Mouse (Mus musculus) forebrain, embryonic 12.5 days (tissue): Measurements from ENCODE around the gene 5330417C22Rik. TPM values are rescaled to one million over a fixed set of nuclear protein-coding genes. Genes with fewer than 3 reads are reported as not detected.

ENCODE experiments used
- ATAC-seq: fragments of 200-750 bp; cut with Nextera tagmentation; 2 replicates; pipeline ENCODE4 v1.8.0; 2017; ENCODE audit warnings: moderate TSS enrichment; ENCODE audit not compliant: low FRiP score
- H3K27ac ChIP-seq: fragments of 300-500 bp; sonication (generic); 2 replicates; pipeline ENCODE4 v1.5.1; 2016; ENCODE audit warnings: mild to moderate bottlenecking
- H3K27me3 ChIP-seq: fragments of 300-500 bp; sonication (generic); 2 replicates; pipeline ENCODE4 v1.6.1; 2016; ENCODE audit warnings: mild to moderate bottlenecking
- H3K36me3 ChIP-seq: fragments of 300-500 bp; sonication (generic); replicated peaks from 2 replicates; pipeline ENCODE4 v1.6.1; 2016; ENCODE audit warnings: mild to moderate bottlenecking
- H3K4me1 ChIP-seq: fragments of 300-500 bp; sonication (generic); 2 replicates; pipeline ENCODE4 v1.6.1; 2016
- H3K4me2 ChIP-seq: fragments of 300-500 bp; sonication (generic); 2 replicates; pipeline ENCODE4 v1.6.1; 2016; ENCODE audit warnings: mild to moderate bottlenecking, moderate library complexity
- H3K4me3 ChIP-seq: fragments of 300-500 bp; sonication (generic); replicated peaks from 2 replicates; pipeline ENCODE4 v1.5.1; 2016; ENCODE audit warnings: mild to moderate bottlenecking
- H3K9ac ChIP-seq: fragments of 300-500 bp; sonication (generic); 2 replicates; pipeline ENCODE4 v1.6.1; 2016; ENCODE audit warnings: mild to moderate bottlenecking
- H3K9me3 ChIP-seq: fragments of 300-500 bp; sonication (generic); 2 replicates; pipeline ENCODE4 v1.6.1; 2016
- WGBS: fragments of 180-500 bp; shearing (Covaris S2); methylation state at CpG from one replicate; pipeline ENCODE4 v1.1.7; 2016; 5-methylcytosine and 5-hydroxymethylcytosine counted together
- polyA plus RNA-seq: library from polyadenylated mRNA; unstranded; fragments of >200 nt; fragmentation: Nextera tagmentation; extraction: Ambion mirVana; gene quantifications from 2 replicates; pipeline ENCODE4 v1.2.1, GENCODE M21; 2016

The 5330417C22Rik gene
- polyA plus RNA-seq, 1 experiment from 2014 or later, result 3.7 TPM

DNA sequence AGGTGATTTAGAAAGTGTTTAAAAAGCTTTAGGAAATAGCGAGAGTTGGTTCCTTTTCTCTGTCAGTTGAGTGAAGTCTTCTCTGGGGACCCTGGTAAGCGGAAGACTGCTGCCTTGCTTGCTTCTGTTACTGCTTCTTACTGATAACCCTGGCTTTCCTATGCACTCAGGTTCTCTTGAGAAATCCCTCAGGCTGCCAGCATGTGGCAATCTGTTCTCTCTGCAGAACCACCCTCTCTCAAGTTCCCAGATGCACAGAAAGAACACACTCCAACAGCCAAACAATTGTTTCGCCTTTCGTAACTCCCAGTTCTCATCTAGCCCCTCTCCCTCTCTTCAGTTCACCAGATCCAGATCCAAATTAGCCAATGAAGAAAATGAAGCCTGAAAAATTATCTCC lies 21.6 kb upstream of the 5330417C22Rik start:
- H3K9ac ChIP-seq, result no peak overlapping the region
- peaks cover 22% of the 10 kb centered on the region for H3K4me1 ChIP-seq
- no peaks in the 10 kb centered on the region for H3K27me3 ChIP-seq
- H3K4me2 ChIP-seq, result no peak overlapping the region
- H3K36me3 ChIP-seq, result peaks cover 33% of the 10 kb centered on the region
- H3K9me3 ChIP-seq, result no peaks in the 10 kb centered on the region
- H3K27ac ChIP-seq, result no peak overlapping the region
- WGBS, result 91% methylated on average over 4 of the region's 4 CpGs
- H3K4me3 ChIP-seq, result no peak overlapping the region
- no peak for ATAC-seq

DNA sequence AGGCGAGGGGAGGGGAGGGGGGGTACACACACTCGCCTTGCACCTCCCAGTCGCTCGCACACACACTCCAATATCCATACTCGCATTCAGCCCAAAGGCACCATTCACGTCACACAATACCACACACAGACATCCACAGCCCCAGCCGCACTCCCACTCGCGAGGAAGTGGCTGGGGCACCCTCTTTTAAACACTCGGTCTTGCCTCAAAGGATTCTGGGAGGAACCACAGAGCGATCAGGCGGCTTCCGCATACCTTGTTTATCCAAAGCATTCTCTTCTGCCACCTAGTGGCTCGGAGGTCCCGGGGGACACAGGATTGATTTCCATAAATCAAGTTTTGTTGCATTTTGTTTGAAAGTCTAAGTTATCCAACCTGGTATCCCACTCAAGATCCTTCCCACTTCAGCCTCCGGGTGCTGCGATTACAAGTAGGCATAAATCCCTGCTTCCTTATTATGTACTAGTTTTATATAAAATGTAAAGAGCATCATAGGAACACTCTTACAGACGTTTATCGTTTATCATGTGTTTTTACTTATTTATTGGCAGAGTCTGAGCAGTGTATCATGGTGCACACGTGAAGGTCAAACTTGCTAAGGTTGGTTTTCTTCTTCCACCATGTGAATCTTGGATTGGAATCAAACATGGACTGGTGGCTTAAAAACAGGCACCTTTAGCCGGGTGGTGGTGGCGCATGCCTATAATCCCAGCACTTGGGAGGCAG lies 18.4 kb upstream of the 5330417C22Rik start:
- Histone ChIP-seq H3K9ac (peak overlapping the region; percentile 97), H3K4me2 (peak overlapping the region; percentile 79), H3K9me3 (no peaks in the 10 kb centered on the region), H3K4me1 (peaks cover 8% of the 10 kb centered on the region), H3K4me3 (peak overlapping the region; percentile 88), H3K36me3 (peaks cover 28% of the 10 kb centered on the region), H3K27me3 (no peaks in the 10 kb centered on the region), H3K27ac (peak overlapping the region; percentile 90)
- peak; percentile 98 for ATAC-seq
- WGBS, result 20% methylated on average over 20 of the region's 22 CpGs

DNA sequence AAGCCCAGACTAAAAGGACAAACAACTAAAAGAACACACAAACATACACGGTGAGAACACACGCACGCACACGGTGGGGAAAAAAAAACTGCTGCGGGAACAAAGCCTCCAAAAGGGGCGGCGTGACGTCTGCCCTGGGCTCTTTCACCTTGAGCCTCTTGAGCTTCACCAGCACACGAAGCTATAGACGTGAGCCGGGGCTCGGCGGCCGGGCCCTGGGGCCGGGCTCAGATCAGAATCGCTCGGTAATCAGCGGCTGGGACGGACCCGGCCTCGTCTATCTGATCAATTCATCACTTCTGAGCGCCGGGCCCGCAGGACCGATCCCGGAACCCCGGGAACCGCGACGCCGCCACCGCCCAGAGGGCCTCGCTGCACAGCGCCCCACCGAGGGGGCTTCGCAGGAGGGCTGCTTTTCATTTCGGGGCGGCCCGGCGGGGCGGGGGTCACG lies 17.8 kb upstream of the 5330417C22Rik start:
- no peaks in the 10 kb centered on the region for H3K9me3 ChIP-seq
- under 1% methylated on average over 37 of the region's 42 CpGs for WGBS

DNA sequence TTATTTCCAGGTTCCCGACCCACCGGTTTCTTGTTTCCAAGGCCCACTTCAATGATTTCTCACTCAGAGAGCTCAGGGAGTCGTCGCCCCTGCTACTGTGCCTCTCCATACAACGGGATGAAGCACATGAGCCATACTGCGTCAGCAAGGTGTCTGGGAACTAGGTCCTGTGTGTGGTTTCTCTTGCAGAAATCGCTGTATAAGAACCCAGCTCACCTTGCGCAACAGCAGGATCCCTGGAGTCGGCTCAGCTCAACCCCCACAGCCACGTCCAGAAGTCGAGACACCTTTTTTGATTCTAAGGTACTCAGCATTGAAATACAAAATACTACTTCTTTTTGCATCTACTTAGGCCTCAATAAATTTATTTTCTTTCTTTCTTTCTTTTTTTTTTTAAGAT lies 6.0 kb upstream of the 5330417C22Rik start:
- Histone ChIP-seq H3K27me3 (no peaks in the 10 kb centered on the region), H3K36me3 (no peaks in the 10 kb centered on the region), H3K27ac (no peak overlapping the region), H3K9me3 (no peaks in the 10 kb centered on the region), H3K4me3 (no peak overlapping the region), H3K4me2 (no peak overlapping the region), H3K9ac (no peak overlapping the region), H3K4me1 (peaks cover 4% of the 10 kb centered on the region)
- ATAC-seq, result no peak
- 84% methylated on average over 11 of the region's 11 CpGs for WGBS

More for the DNA sequence above, 17.8 kb upstream of the 5330417C22Rik start:
- H3K4me1 ChIP-seq, result peaks cover 8% of the 10 kb centered on the region
- H3K27ac ChIP-seq, result peak overlapping the region; percentile 90
- peak overlapping the region; percentile 97 for H3K9ac ChIP-seq
- no peaks in the 10 kb centered on the region for H3K27me3 ChIP-seq
- H3K4me2 ChIP-seq, result peak overlapping the region; percentile 79
- peak; percentile 78 for ATAC-seq
- peak overlapping the region; percentile 88 for H3K4me3 ChIP-seq
- peaks cover 23% of the 10 kb centered on the region for H3K36me3 ChIP-seq

DNA sequence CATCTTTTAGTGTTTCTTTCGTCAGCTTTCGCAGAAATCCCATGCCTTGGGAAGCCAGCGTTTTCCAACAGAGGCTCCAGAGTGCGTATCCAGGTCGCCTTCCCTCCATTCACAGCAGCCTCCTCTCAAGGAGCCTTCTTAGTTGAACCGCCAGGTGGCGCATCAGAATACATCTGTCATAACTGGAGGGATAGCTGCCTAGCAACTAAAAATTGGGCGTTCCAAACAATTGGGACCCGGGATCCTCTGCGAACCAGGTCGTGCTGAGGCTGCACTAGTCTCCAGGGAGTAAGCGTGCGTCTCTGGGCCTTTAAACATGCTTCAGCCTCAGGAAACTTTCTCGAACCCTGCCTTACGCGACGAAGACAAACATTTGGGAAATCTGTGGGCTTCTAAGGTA lies 967 bp upstream of the 5330417C22Rik start:
- Histone ChIP-seq H3K36me3 (no peaks in the 10 kb centered on the region), H3K4me2 (peak overlapping the region; percentile 51), H3K9ac (no peak overlapping the region), H3K27me3 (peaks cover 18% of the 10 kb centered on the region), H3K9me3 (no peaks in the 10 kb centered on the region), H3K4me3 (peak overlapping the region; percentile 23), H3K4me1 (peaks cover 14% of the 10 kb centered on the region), H3K27ac (no peak overlapping the region)
- 4% methylated on average over 17 of the region's 17 CpGs for WGBS
- peak; percentile 78 for ATAC-seq

DNA sequence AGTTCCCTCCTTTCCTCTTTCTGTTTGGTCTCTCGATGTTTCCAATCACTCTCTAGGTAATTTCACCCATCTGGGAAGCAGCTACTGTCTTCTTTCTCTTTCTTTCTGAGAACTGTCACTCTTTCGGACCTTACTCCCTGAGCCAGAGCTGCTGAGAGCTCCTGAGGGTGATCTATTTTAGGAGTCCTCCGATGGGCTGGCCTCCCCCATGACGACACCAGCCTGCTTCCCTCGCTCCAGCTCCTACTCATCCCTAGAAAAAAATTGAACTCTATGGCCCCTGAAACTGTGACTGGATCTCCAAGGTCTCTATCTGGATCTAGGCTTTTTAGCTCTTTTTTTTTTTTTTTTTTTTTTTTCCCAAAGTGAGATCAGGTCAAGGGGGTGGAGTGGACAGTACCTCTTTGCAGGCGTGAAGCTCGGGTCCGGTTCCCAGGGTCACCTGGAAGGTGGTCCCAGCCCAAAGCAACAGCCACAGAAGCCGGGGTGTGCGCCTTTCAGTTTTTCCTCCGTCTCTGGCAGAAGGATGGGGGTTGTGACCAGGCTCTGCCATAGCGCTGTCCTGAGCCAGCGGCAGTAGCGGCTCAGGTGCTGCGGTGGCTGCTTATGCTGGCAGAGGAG lies 330 bp downstream of the 5330417C22Rik start:
- Histone ChIP-seq H3K27me3 (peaks cover 18% of the 10 kb centered on the region), H3K9me3 (no peaks in the 10 kb centered on the region), H3K27ac (no peak overlapping the region), H3K4me3 (peak overlapping the region; percentile 52), H3K9ac (peak overlapping the region; percentile 55; the same call in 1 of the 2 replicates), H3K4me2 (peak overlapping the region; percentile 98), H3K36me3 (no peaks in the 10 kb centered on the region), H3K4me1 (peaks cover 14% of the 10 kb centered on the region)
- ATAC-seq, result 0 out of 2 replicates have a peak, but pooled peaks have one; percentile 1
- 5% methylated on average over 15 of the region's 15 CpGs for WGBS

DNA sequence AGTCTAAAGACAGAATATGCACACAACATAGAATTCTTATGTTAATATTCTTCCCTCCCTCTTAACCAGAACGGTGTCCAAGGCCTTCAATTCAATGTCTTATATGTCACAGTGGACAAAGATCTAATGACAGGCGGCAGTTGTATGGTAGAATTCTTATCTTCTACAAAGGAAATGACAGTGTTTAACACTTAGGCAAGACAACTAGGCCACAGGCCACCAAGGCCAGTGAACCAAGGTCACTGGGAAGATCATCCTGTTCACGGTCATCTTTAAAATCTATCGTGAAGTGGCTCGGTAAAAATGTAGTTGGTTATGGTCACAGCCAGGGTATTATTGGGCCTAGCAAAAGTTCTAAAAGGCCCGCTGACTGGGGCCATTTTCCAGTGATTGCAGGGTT lies 2.4 kb downstream of the 5330417C22Rik start, which contains the start of gene 1700013F07Rik:
Gene 1700013F07Rik (plus strand): TSS at position 200 of the 400 bp plus-strand sequence.
- ATAC-seq, result no peak
- Histone ChIP-seq H3K27ac (no peak within 1 kb of the TSS), H3K4me2 (no peak within 1 kb of the TSS), H3K9me3 (no peaks in the 10 kb centered on the region), H3K36me3 (no peaks in the 10 kb centered on the region), H3K4me1 (peaks cover 14% of the 10 kb centered on the region), H3K9ac (no peak within 1 kb of the TSS), H3K4me3 (no peak within 1 kb of the TSS), H3K27me3 (peaks cover 18% of the 10 kb centered on the region)
- WGBS, result 86% methylated on average over 6 of the region's 6 CpGs

DNA sequence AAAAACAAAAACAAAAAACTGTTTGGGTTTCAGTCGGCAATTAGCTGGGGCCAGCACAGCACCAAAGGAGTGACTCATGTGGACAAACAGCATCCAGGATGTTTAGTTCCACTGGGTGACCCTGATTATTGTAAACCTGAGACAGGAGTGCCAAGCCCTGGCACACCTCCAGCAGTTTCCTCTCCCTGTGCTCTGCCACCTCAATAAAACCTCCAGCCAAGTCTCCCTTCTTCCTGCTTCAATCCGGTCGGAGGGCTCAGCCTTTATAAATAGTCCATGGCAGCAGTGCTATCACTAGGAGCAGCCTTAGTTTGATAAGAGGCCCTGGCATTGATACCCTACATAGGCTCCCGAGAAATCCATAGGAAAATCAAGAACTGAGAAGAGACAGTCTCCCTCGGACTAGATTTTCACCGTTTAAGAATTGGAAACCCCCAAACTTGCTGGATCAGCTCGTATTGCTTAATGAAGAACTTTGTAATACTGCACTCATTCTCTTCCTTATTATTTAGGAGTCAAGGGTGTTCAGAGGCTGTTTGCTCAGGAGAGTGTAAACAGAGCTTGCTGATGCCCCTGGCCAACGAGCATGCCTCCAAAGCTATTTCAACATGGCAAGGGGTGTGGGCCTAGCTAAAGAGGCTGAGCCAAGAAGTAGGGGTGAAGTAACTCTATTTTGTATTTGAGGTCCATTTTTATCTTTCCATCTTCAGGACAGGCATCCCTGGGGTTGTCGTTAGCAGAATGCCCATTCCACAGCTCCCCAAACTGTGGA lies 3.0 kb downstream of the 5330417C22Rik start:
- Histone ChIP-seq H3K36me3 (no peaks in the 10 kb centered on the region), H3K27ac (no peak overlapping the region), H3K9me3 (no peaks in the 10 kb centered on the region), H3K4me3 (no peak overlapping the region), H3K27me3 (peaks cover 18% of the 10 kb centered on the region), H3K4me1 (peaks cover 14% of the 10 kb centered on the region), H3K9ac (no peak overlapping the region), H3K4me2 (no peak overlapping the region)
- no peak for ATAC-seq
- 82% methylated on average over 9 of the region's 9 CpGs for WGBS

DNA sequence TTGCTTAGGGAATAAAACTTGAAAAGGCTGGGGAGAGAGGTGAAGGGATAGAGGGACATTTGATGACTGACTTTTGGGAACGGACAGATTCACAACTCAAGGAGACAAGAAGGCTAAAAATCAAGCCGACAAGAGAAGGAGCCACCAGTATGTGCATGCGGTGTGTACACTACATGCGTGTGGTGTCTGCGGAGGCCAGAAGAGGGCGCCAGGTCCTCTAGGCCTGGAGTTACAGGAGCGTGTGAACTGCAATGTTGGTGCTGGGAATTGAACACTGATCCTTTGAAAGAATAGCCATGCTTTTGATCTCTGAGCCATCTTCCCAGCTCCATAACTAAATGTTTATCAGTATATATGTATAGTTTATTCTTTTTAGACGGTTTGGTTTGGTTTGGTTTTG lies 7.8 kb downstream of the 5330417C22Rik start:
- ATAC-seq, result no peak
- Histone ChIP-seq H3K9me3 (no peaks in the 10 kb centered on the region), H3K9ac (no peak overlapping the region), H3K4me2 (no peak overlapping the region), H3K27me3 (no peaks in the 10 kb centered on the region; the same call in 1 of the 2 replicates), H3K36me3 (no peaks in the 10 kb centered on the region), H3K4me3 (no peak overlapping the region), H3K27ac (no peak overlapping the region), H3K4me1 (no peaks in the 10 kb centered on the region)
- WGBS, result 93% methylated on average over 8 of the region's 8 CpGs

DNA sequence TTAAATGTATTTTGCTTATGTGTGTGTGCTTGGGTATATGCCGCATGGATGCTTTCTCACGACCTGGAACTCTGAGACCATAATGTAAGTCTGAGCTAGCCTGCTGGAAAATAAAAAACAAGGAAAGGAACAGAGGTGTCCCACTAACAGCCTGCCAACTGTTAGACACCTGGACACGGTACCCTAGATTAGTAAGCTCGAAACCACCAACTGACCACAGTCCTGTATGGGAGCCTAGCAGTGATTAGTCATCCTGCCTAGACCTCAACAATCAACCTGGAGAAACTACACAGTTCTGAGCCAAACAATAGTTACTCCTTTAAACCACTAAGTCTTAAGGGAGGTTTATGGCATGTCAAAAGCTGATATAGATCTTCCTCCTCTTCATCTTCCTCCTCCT lies 12.9 kb downstream of the 5330417C22Rik start:
- H3K9me3 ChIP-seq, result no peaks in the 10 kb centered on the region
- H3K36me3 ChIP-seq, result no peaks in the 10 kb centered on the region
- no peaks in the 10 kb centered on the region for H3K27me3 ChIP-seq
- no peak overlapping the region for H3K9ac ChIP-seq
- no peak for ATAC-seq
- H3K27ac ChIP-seq, result no peak overlapping the region
- no peaks in the 10 kb centered on the region for H3K4me1 ChIP-seq
- H3K4me2 ChIP-seq, result no peak overlapping the region
- no peak overlapping the region for H3K4me3 ChIP-seq
- 88% methylated on average over 4 of the region's 4 CpGs for WGBS

DNA sequence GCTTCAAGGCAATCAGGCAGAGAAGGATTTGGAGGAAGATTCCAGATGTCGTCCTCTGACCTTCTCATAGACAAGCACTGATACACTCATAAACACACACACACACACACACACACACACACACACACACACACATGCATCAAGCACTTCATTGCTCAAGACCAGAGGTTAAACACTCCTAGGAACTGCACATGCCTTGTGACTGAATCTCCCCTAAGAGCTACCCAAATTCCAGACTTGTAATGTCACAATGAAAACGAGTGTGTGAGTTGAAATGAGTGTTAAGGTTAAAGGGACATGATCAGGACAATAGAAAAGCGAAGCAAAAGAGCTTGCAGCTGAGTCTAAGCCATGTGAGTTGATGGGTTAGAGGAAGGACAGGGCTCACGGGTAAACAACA lies 18.1 kb downstream of the 5330417C22Rik start:
- no peak overlapping the region for H3K9ac ChIP-seq
- WGBS, result 61% methylated on average over 4 of the region's 4 CpGs
- no peak for ATAC-seq
- H3K4me1 ChIP-seq, result no peaks in the 10 kb centered on the region
- no peaks in the 10 kb centered on the region for H3K9me3 ChIP-seq
- H3K36me3 ChIP-seq, result no peaks in the 10 kb centered on the region
- H3K4me3 ChIP-seq, result no peak overlapping the region
- H3K27me3 ChIP-seq, result no peaks in the 10 kb centered on the region
- H3K27ac ChIP-seq, result no peak overlapping the region
- no peak overlapping the region for H3K4me2 ChIP-seq

DNA sequence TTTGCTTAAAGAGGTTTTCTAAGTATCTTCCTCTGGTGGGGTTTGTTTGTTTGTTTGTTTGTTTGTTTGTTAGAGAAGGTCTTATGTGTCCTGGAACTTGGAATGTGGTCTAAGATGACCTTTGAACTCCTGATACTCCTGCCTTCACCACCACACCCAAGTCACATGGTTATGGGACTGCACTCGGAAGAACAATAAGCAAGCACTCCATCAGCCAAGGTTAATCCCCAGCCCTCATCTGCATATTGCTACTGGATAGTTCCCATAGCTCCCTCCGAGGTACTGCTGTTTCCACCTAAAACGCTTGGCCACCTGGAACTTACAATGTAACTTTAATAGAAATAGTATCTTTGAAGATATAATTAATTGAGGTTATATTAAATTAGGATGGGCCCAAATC lies 22.9 kb downstream of the 5330417C22Rik start:
- WGBS, result 65% methylated on average over 3 of the region's 3 CpGs
- no peaks in the 10 kb centered on the region for H3K9me3 ChIP-seq
- H3K4me2 ChIP-seq, result no peak overlapping the region
- no peak for ATAC-seq
- H3K27me3 ChIP-seq, result peaks cover 8% of the 10 kb centered on the region; the same call in 1 of the 2 replicates
- no peak overlapping the region for H3K9ac ChIP-seq
- H3K36me3 ChIP-seq, result no peaks in the 10 kb centered on the region
- H3K27ac ChIP-seq, result no peak overlapping the region
- H3K4me3 ChIP-seq, result no peak overlapping the region
- peaks cover 20% of the 10 kb centered on the region for H3K4me1 ChIP-seq
